Mouse (Mus musculus) midbrain, embryonic 11.5 days (tissue): ENCODE measurements around the gene Atl2. TPM values are rescaled to one million over a fixed set of nuclear protein-coding genes. Genes with fewer than 3 reads are reported as not detected.

Experiments used
- ATAC-seq: fragments of 200-750 bp; cut with Nextera tagmentation; 2 replicates; pipeline ENCODE4 v1.8.0; 2017; ENCODE audit warnings: moderate TSS enrichment, moderate library complexity; ENCODE audit not compliant: low FRiP score
- DNase-seq: peaks from one replicate; pipeline ENCODE4 v3.0.0; 2015; ENCODE audit warnings: low spot score; ENCODE audit errors: missing footprints
- H3K27ac ChIP-seq: fragments of 300-500 bp; sonication (generic); 2 replicates; pipeline ENCODE4 v1.5.1; 2014; ENCODE audit warnings: low read depth, low read length
- H3K27me3 ChIP-seq: fragments of 300-500 bp; sonication (generic); 2 replicates; pipeline ENCODE4 v1.6.1; 2014; ENCODE audit warnings: mild to moderate bottlenecking, low read length, moderate library complexity, mixed read lengths; ENCODE audit not compliant: control insufficient read depth, insufficient read depth
- H3K36me3 ChIP-seq: fragments of 300-500 bp; sonication (generic); 2 replicates; pipeline ENCODE4 v1.6.1; 2014; ENCODE audit warnings: mild to moderate bottlenecking, low read length, moderate library complexity, mixed read lengths; ENCODE audit not compliant: control insufficient read depth, insufficient read depth
- H3K4me1 ChIP-seq: fragments of 300-500 bp; sonication (generic); 2 replicates; pipeline ENCODE4 v1.6.1; 2014; ENCODE audit warnings: low read length; ENCODE audit not compliant: control insufficient read depth, insufficient read depth
- H3K4me2 ChIP-seq: fragments of 300-500 bp; sonication (generic); 2 replicates; pipeline ENCODE4 v1.6.1; 2014; ENCODE audit warnings: mild to moderate bottlenecking, moderate library complexity
- H3K4me3 ChIP-seq: fragments of 300-500 bp; sonication (generic); 2 replicates; pipeline ENCODE4 v1.5.1; 2014; ENCODE audit warnings: low read depth, low read length
- H3K9ac ChIP-seq: fragments of 300-500 bp; sonication (generic); 2 replicates; pipeline ENCODE4 v1.6.1; 2014; ENCODE audit warnings: low read length
- H3K9me3 ChIP-seq: fragments of 300-500 bp; sonication (generic); 2 replicates; pipeline ENCODE4 v1.6.1; 2016; ENCODE audit warnings: low read length; ENCODE audit not compliant: control insufficient read depth
- WGBS: fragments of 180-500 bp; shearing (Covaris S2); extraction: QIAGEN DNeasy Blood & Tissue Kit; methylation state at CpG from one replicate; pipeline ENCODE4 v1.1.7; 2014; 5-methylcytosine and 5-hydroxymethylcytosine counted together
- polyA plus RNA-seq: library from polyadenylated mRNA; unstranded; fragments of >200 nt; fragmentation: Nextera tagmentation; extraction: Ambion mirVana; gene quantifications from 2 replicates; pipeline ENCODE4 v1.2.1, GENCODE M21; 2014

Gene Atl2
- 40.9 and 44.3 TPM in 2 replicates for polyA plus RNA-seq

DNA sequence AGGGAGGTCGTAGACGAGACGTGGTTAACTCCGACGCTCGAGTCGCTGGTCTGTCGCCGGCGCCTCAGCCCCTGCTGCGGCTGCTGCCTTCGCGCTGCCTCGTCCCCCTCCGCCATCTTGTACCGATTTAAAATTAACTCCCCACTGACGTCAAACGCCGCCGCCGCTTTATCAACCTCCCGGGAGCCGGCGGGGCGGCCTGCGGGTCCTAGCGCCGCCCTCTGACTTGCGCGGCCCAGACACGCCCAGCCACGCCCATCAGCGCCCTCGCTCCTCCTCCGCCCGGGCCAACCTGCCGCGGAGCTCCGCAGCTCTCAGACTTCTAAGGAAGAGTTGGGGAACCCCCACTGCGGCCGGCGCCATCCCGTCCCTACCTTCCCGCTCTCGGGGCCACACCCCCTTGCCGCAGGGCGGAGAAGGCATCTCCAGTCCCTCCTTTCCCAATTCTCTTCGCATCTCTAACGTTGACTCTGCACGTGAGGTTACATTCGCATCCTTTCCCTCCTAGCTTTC, at the start of gene Atl2:
Gene Atl2, minus strand, starts transcription at position 213 of the 513 bp plus-strand sequence.
- peak; percentile 95 for ATAC-seq
- Histone ChIP-seq H3K27ac (peak within 1 kb of the TSS; percentile 91), H3K4me3 (peak within 1 kb of the TSS; percentile 96), H3K9me3 (no peaks in the 10 kb centered on the region), H3K4me2 (peak within 1 kb of the TSS; percentile 86), H3K27me3 (peaks cover 11% of the 10 kb centered on the region), H3K36me3 (no peaks in the 10 kb centered on the region), H3K4me1 (peaks cover 14% of the 10 kb centered on the region), H3K9ac (peak within 1 kb of the TSS; percentile 87)
- DNase-seq = peak; percentile 99
- under 1% methylated on average over 46 of the region's 51 CpGs for WGBS

DNA sequence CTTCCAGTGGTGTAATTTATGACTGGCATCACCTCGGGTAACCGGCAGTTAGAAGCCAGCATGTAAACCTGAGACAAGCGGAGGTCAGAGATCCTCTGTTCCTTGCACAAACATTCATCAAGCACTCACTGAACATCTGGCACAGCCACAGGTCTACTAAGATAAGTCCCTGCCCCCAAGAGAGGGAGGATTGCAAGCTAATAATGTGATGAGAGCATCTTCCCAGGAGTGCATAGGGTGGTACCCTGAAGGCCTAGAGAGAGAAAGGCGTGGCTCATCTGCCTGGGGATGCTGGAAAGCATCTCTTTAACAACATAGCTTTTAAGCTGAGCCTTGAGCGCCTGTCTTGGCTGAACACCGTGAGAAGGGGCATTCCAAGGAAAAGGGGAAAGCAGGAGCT, 48.9 kb upstream of the Atl2 start:
- no peaks in the 10 kb centered on the region for H3K4me1 ChIP-seq
- H3K4me2 ChIP-seq = no peak overlapping the region
- H3K9ac ChIP-seq = no peak overlapping the region
- H3K4me3 ChIP-seq = no peak overlapping the region
- ATAC-seq = no peak
- no peak for DNase-seq
- no peaks in the 10 kb centered on the region for H3K27me3 ChIP-seq
- H3K27ac ChIP-seq = no peak overlapping the region
- no peaks in the 10 kb centered on the region for H3K36me3 ChIP-seq
- H3K9me3 ChIP-seq = no peaks in the 10 kb centered on the region
- WGBS = 75% methylated on average over 6 of the region's 6 CpGs

DNA sequence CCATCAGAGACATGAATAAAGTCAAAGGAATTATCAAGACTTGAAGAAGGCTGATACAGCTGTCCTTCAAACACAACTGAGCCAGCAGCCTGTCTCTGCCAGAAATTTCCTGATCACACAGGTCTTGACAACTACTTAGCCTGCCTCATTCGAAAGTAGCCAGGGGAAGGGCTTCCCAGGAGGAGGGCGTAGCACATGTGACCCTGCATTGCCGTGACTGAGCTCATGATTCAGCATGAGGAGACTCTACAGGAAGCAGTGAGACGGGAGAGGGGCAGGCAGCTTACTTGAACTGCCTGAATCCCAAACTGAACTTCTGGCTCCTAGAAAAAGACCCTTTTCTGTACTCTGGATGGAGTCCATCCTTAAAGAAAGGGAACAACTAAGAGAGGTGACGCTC, 46.5 kb upstream of the Atl2 start:
- no peak overlapping the region for H3K27ac ChIP-seq
- H3K4me1 ChIP-seq = no peaks in the 10 kb centered on the region
- no peak overlapping the region for H3K4me3 ChIP-seq
- WGBS = 80% methylated on average over 5 of the region's 5 CpGs
- no peaks in the 10 kb centered on the region for H3K27me3 ChIP-seq
- no peaks in the 10 kb centered on the region for H3K36me3 ChIP-seq
- H3K9ac ChIP-seq = no peak overlapping the region
- H3K4me2 ChIP-seq = no peak overlapping the region
- no peaks in the 10 kb centered on the region for H3K9me3 ChIP-seq
- ATAC-seq (no peak), DNase-seq (no peak)

DNA sequence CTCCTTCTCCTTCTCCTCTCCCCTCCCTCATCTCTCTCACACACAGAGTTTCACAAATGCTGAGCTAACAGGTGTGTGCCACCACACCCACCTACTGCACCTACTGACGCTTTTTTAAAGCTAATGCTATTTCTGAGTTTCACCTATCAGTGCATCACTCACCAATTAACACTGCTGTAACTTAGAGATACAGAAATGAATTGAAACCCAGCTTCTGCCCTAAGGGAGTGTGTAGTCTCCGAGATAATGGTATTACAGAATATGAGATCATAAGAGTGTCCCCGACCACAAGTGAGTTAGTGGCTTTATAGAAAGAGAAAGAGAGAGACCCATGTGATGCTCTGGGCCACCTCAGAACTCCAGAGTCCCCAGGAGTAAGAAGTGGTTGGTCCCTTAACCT, 43.2 kb upstream of the Atl2 start:
- 86% methylated on average over 3 of the region's 3 CpGs for WGBS
- Histone ChIP-seq H3K27me3 (no peaks in the 10 kb centered on the region), H3K27ac (no peak overlapping the region), H3K9ac (no peak overlapping the region), H3K9me3 (no peaks in the 10 kb centered on the region), H3K4me1 (no peaks in the 10 kb centered on the region), H3K4me2 (no peak overlapping the region), H3K4me3 (no peak overlapping the region), H3K36me3 (no peaks in the 10 kb centered on the region)
- ATAC-seq = no peak
- DNase-seq = no peak

DNA sequence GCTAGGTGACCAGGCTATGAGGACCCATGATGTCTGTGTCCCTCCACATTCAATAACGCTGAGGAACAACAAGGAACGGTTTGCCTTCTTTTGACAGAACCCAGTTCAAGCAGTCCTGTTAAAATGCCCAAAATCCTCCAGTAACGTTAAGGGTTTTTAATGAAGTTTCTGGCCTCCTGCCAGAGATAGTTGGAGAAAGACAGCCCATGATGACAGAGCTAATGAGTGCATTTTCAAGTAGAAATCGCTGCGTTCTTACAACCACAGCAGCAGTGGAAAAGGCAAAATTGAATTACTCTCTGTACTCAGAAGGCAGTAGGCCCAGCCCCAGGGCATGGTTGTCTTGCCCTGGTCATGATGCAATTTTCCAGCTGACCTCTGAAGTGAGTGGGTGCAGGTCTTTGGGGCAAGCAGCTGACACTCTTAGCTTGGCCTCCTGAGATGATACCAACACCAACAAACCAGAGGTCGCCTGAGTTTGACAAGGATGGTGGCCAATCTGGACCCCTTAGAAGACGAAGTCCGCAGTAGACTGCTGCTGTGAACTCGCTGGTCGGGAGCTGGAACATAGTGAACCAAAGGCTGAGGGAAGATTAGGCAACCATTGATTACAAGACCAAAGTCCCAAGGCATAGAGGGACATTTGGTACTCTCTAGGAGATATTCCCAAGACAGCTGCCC, 42.1 kb upstream of the Atl2 start:
- no peak for DNase-seq
- ATAC-seq = no peak
- Histone ChIP-seq H3K9me3 (no peaks in the 10 kb centered on the region), H3K27me3 (no peaks in the 10 kb centered on the region), H3K4me2 (no peak overlapping the region), H3K36me3 (no peaks in the 10 kb centered on the region), H3K4me1 (no peaks in the 10 kb centered on the region), H3K4me3 (no peak overlapping the region), H3K27ac (no peak overlapping the region), H3K9ac (no peak overlapping the region)
- WGBS = 86% methylated on average over 10 of the region's 10 CpGs

DNA sequence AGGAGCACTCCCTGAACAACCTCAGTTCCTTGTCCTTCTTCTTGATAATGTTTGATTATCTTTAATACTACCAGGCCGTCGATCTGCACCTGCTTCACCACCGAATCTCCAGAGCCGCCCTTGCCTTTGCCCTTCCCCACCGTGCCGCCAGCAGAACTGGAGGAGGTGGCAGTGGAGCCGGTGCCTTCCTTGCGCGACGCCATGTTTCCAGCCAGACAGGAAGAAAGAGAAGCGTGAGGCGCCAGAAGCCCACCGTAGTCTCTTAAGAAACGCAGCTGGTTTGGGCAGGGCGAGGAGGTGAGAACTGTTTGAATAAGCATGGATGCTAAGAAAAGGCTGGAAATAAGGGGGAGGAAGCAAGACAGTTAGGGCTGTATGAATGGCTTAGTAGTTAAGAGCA, 38.4 kb upstream of the Atl2 start:
- H3K36me3 ChIP-seq = no peaks in the 10 kb centered on the region
- H3K4me1 ChIP-seq = no peaks in the 10 kb centered on the region
- H3K4me2 ChIP-seq = no peak overlapping the region
- no peak overlapping the region for H3K9ac ChIP-seq
- H3K9me3 ChIP-seq = no peaks in the 10 kb centered on the region
- ATAC-seq (no peak), DNase-seq (no peak)
- H3K4me3 ChIP-seq = no peak overlapping the region
- no peak overlapping the region for H3K27ac ChIP-seq
- no peaks in the 10 kb centered on the region for H3K27me3 ChIP-seq
- WGBS = 92% methylated on average over 15 of the region's 15 CpGs

DNA sequence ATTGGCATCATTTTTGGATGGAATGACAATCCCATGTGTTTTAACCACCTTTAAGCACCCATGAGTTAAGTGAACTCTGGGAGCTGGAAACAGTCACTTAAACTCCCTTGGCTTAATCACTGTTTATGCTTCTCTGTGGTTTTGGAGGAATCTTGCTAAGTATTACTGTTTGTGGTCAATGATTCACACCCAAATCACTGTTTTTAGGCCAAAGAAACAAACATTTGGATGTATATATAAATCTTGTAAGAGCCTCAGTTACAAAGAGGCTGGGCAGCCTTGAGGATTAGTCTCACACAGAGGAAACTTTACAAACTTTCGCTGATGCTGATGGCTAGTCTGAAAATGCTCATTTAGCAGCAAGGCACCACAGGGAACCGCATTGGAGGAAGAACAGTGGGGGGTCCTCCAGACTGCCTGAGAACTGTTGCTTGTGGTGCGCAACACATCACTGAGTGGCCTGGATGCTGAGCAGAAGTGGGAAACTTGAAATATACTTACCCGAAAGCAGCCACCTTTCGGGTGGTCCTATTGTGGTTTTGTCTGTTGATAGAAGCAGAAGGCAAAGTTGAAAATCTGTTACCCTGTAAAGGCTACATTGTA, 36.9 kb upstream of the Atl2 start:
- 47% methylated on average over 5 of the region's 5 CpGs for WGBS
- H3K4me3 ChIP-seq = no peak overlapping the region
- no peak for ATAC-seq

DNA sequence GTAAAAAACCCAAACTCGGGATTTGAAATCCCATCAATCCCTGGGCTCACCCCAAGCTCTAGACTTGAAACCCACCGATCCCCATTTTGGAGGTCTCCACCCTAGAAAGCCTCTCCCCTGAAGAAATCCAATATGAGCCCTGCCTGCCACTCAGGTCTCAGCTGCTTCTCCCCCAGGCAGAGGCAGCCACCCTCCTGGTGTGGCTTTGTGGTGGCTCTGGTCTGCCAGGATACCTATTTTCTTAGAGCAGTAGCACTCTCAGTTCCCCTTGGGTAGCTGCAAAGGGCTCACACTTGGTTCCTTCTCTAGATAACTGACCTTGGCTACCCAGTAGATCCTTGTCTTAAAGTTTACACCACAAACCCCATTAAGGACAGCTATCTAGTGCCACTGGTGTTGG, 31.2 kb upstream of the Atl2 start:
- H3K4me2 ChIP-seq = no peak overlapping the region
- no peak overlapping the region for H3K9ac ChIP-seq
- H3K9me3 ChIP-seq = no peaks in the 10 kb centered on the region
- no peak for ATAC-seq
- H3K4me1 ChIP-seq = no peaks in the 10 kb centered on the region
- no peak for DNase-seq
- H3K27ac ChIP-seq = no peak overlapping the region
- H3K27me3 ChIP-seq = no peaks in the 10 kb centered on the region
- 86% methylated on average over 2 of the region's 2 CpGs for WGBS
- no peak overlapping the region for H3K4me3 ChIP-seq
- H3K36me3 ChIP-seq = no peaks in the 10 kb centered on the region

More for the DNA sequence above, 36.9 kb upstream of the Atl2 start:
- Histone ChIP-seq H3K9ac (no peak overlapping the region), H3K27me3 (no peaks in the 10 kb centered on the region), H3K4me2 (no peak overlapping the region), H3K36me3 (no peaks in the 10 kb centered on the region), H3K9me3 (no peaks in the 10 kb centered on the region), H3K27ac (no peak overlapping the region), H3K4me1 (no peaks in the 10 kb centered on the region)
- DNase-seq = no peak

DNA sequence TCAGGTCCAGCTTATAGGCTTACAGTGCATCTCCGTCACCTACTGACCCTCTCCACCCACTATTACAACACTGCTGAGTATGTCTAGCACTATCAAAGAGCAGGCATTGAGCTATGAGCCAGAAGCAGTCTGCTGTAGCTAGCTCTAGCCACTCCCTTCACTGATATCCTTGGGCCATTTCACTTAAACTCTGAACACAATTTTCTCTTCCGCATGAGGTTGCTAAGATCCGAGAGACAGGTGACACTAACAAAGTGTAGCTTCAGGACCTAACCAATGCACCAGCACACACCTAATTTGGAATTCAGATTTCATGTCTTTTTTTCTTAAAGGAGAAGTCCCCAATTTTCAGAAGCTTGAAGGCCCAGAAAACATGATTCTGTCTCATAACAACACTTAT, 30.6 kb upstream of the Atl2 start:
- H3K4me2 ChIP-seq = no peak overlapping the region
- DNase-seq (no peak), ATAC-seq (no peak)
- no peak overlapping the region for H3K9ac ChIP-seq
- H3K4me1 ChIP-seq = no peaks in the 10 kb centered on the region
- H3K4me3 ChIP-seq = no peak overlapping the region
- H3K27me3 ChIP-seq = no peaks in the 10 kb centered on the region
- no peaks in the 10 kb centered on the region for H3K36me3 ChIP-seq
- H3K27ac ChIP-seq = no peak overlapping the region
- WGBS = 91% methylated on average over 3 of the region's 3 CpGs
- no peaks in the 10 kb centered on the region for H3K9me3 ChIP-seq
